Mouse (Mus musculus) embryonic stem cell, embryonic (primary cell): ENCODE results near the gene Setd3.

ENCODE experiments used
- CTCF ChIA-PET, 4 experiments: fragments of 300-600 bp in 2 of 4; fragments of 350-600 bp in 2 of 4; sonication (Branson Sonifier 250); formaldehyde crosslinking; loops; one replicate each; lab custom pipeline; 2022; ENCODE audit warnings: inconsistent platforms in 2 of 4; lab: Charles Lee
- POLR2A ChIA-PET, 4 experiments: fragments of 300-600 bp in 2 of 4; fragments of 350-600 bp in 2 of 4; sonication (Branson Sonifier 250); formaldehyde crosslinking; loops; one replicate each; lab custom pipeline; 2022; ENCODE audit warnings: antibody characterized with exemption in 4 of 4, inconsistent platforms in 1 of 4; lab: Charles Lee

Gene Setd3

GRCm38 (mm10) chr12:108212476-108212875 is 33.4 kb upstream of the Setd3 start:
- CTCF ChIA-PET, result interaction anchor here in 1 of 4 experiments (1.1 to 1.5 kb wide), 3 partner anchors 8 to 80 kb away, joined by 3 read pairs; no protein-coding TSS in a partner anchor
- POLR2A ChIA-PET, result interaction anchor here in 2 of 4 experiments (0.7 to 1.0 kb wide), 2 partner anchors 13 to 72 kb away, joined by 3 to 4 read pairs; no protein-coding TSS in a partner anchor

GRCm38 (mm10) chr12:108212071-108212470 is 33.0 kb upstream of the Setd3 start:
- ChIA-PET POLR2A (interaction anchor here in 1 of 4 experiments (1.1 kb wide), 1 partner anchor 14 kb away, joined by 3 read pairs; no protein-coding TSS in a partner anchor), CTCF (interaction anchor here in 1 of 4 experiments (1.1 kb wide), 1 partner anchor 80 kb away, joined by 3 read pairs; no protein-coding TSS in a partner anchor)

GRCm38 (mm10) chr12:108210623-108211022 is 31.5 kb upstream of the Setd3 start:
- POLR2A ChIA-PET, result interaction anchor here in 3 of 4 experiments (0.6 to 1.1 kb wide), 6 partner anchors 9 to 306 kb away, joined by 3 to 5 read pairs (median 3); no protein-coding TSS in a partner anchor

GRCm38 (mm10) chr12:108208726-108209438 is 29.8 kb upstream of the Setd3 start:
- ChIA-PET POLR2A (interaction anchor here (0.5 to 2.5 kb wide), 8 partner anchors 29 to 108 kb away, joined by 3 to 9 read pairs (median 4); no protein-coding TSS in a partner anchor), CTCF (interaction anchor here (0.5 to 4.8 kb wide), 31 partner anchors 8 to 1924 kb away, joined by 3 to 47 read pairs (median 3); no protein-coding TSS in a partner anchor)

More at GRCm38 (mm10) chr12:108210623-108211022, 31.5 kb upstream of the Setd3 start:
- CTCF ChIA-PET, result interaction anchor here in 1 of 4 experiments (0.6 to 4.8 kb wide), 3 partner anchors 13 to 82 kb away, joined by 3 to 47 read pairs (median 3); no protein-coding TSS in a partner anchor

- CTCF ChIA-PET, result interaction anchor here (0.5 to 4.8 kb wide), 21 partner anchors 9 to 1923 kb away, joined by 3 to 47 read pairs (median 5); no protein-coding TSS in a partner anchor
- POLR2A ChIA-PET, result interaction anchor here in 3 of 4 experiments (0.6 to 2.5 kb wide), 6 partner anchors 54 to 109 kb away, joined by 3 to 9 read pairs (median 4); no protein-coding TSS in a partner anchor
Measured at GRCm38 (mm10) chr12:108208216-108208615, 29.1 kb upstream of the Setd3 start.

- ChIA-PET POLR2A (interaction anchor here in 2 of 4 experiments (0.6 to 2.5 kb wide), 3 partner anchors 15 to 86 kb away, joined by 3 to 9 read pairs (median 6); no protein-coding TSS in a partner anchor), CTCF (interaction anchor here (0.6 to 4.8 kb wide), 12 partner anchors 8 to 149 kb away, joined by 3 to 47 read pairs (median 4); no protein-coding TSS in a partner anchor)
Measured at GRCm38 (mm10) chr12:108206641-108207040, 27.5 kb upstream of the Setd3 start.

GRCm38 (mm10) chr12:108204978-108205377 is 25.9 kb upstream of the Setd3 start:
- CTCF ChIA-PET, result interaction anchor here in 3 of 4 experiments (0.8 to 3.4 kb wide), 14 partner anchors 8 to 332 kb away, joined by 3 to 32 read pairs (median 5); no protein-coding TSS in a partner anchor

GRCm38 (mm10) chr12:108203895-108204294 is 24.8 kb upstream of the Setd3 start:
- ChIA-PET POLR2A (interaction anchor here in 3 of 4 experiments (1.1 to 2.7 kb wide), 16 partner anchors 9 to 100 kb away, joined by 3 to 14 read pairs (median 3); partner anchors contain the start of genes Ccnk (in 3 of the 3) and Setd3 (in 2 of the 3)), CTCF (interaction anchor here in 2 of 4 experiments (0.6 to 3.4 kb wide), 13 partner anchors 9 to 335 kb away, joined by 3 to 32 read pairs (median 5); no protein-coding TSS in a partner anchor)

More at GRCm38 (mm10) chr12:108204978-108205377, 25.9 kb upstream of the Setd3 start:
- POLR2A ChIA-PET, result interaction anchor here in 3 of 4 experiments (0.6 to 2.7 kb wide), 19 partner anchors 9 to 588 kb away, joined by 3 to 14 read pairs (median 4); partner anchors contain the start of genes Ccnk (in 1 of the 3), Setd3 (in 1 of the 3) and Yy1 (in 1 of the 3)

- ChIA-PET POLR2A (interaction anchor here in 2 of 4 experiments (0.6 to 10.1 kb wide), 2 partner anchors 17 to 139 kb away, joined by 3 to 92 read pairs; partner anchors contain the start of genes Ccnk (in 1 of the 2) and Setd3 (in 1 of the 2)), CTCF (interaction anchor here in 2 of 4 experiments (0.7 to 1.5 kb wide), 2 partner anchors 17 to 97 kb away, joined by 3 to 4 read pairs; no protein-coding TSS in a partner anchor)
Measured at GRCm38 (mm10) chr12:108200094-108200493, 21.0 kb upstream of the Setd3 start.

GRCm38 (mm10) chr12:108198447-108198846 is 19.3 kb upstream of the Setd3 start:
- ChIA-PET CTCF (interaction anchor here in 2 of 4 experiments (0.7 to 1.7 kb wide), 3 partner anchors 9 to 106 kb away, joined by 3 to 4 read pairs (median 3); no protein-coding TSS in a partner anchor), POLR2A (interaction anchor here in 3 of 4 experiments (0.6 to 10.1 kb wide), 7 partner anchors 9 to 192 kb away, joined by 3 to 92 read pairs (median 3); partner anchors contain the start of genes Ccnk (in 2 of the 3) and Setd3 (in 2 of the 3))

- CTCF ChIA-PET, result interaction anchor here in 1 of 4 experiments (0.5 kb wide), 1 partner anchor 99 kb away, joined by 4 read pairs; no protein-coding TSS in a partner anchor
- POLR2A ChIA-PET, result interaction anchor here in 2 of 4 experiments (1.2 to 10.1 kb wide), 4 partner anchors 9 to 39 kb away, joined by 3 to 92 read pairs (median 12); partner anchors contain the start of genes Ccnk (in 2 of the 2) and Setd3 (in 2 of the 2)
Measured at GRCm38 (mm10) chr12:108195761-108196160, 16.6 kb upstream of the Setd3 start.

- ChIA-PET POLR2A (interaction anchor here in 2 of 4 experiments (0.7 to 10.1 kb wide), 3 partner anchors 11 to 75 kb away, joined by 3 to 92 read pairs (median 17); partner anchors contain the start of genes Ccnk (in 2 of the 2) and Setd3 (in 2 of the 2)), CTCF (no interaction called here)
Measured at GRCm38 (mm10) chr12:108193878-108194277, 14.8 kb upstream of the Setd3 start.

GRCm38 (mm10) chr12:108187541-108188091 is 8.5 kb upstream of the Setd3 start:
- ChIA-PET POLR2A (interaction anchor here in 2 of 4 experiments (0.6 to 10.1 kb wide), 4 partner anchors 8 to 1403 kb away, joined by 3 to 92 read pairs (median 4); partner anchors contain the start of genes Ccnk (in 1 of the 2) and Setd3 (in 1 of the 2)), CTCF (interaction anchor here in 1 of 4 experiments (0.7 kb wide), 1 partner anchor 121 kb away, joined by 4 read pairs; no protein-coding TSS in a partner anchor)

GRCm38 (mm10) chr12:108181716-108182115 is 2.6 kb upstream of the Setd3 start:
- ChIA-PET POLR2A (interaction anchor here in 2 of 4 experiments (0.6 to 10.1 kb wide), 15 partner anchors 8 to 610 kb away, joined by 3 to 92 read pairs (median 3); no protein-coding TSS in a partner anchor), CTCF (no interaction called here)

GRCm38 (mm10) chr12:108179321-108180266 is 480 bp upstream of the Setd3 start, which contains the start of gene Ccnk:
Gene Ccnk, plus strand, starts transcription at chr12:108179579.
- CTCF ChIA-PET, result interaction anchor here in 3 of 4 experiments (0.6 to 1.5 kb wide), 7 partner anchors 10 to 526 kb away, joined by 3 to 4 read pairs (median 3); no protein-coding TSS in a partner anchor
- POLR2A ChIA-PET, result interaction anchor here in 3 of 4 experiments (0.5 to 10.1 kb wide), 56 partner anchors 8 to 375 kb away, joined by 3 to 92 read pairs (median 4); partner anchors contain the start of genes Cyp46a1 (in 2 of the 3), Ccdc85c (in 1 of the 3) and Evl (in 1 of the 3)
